ENCODE assay signal across 20 mouse cellular contexts in the genomic region with DNA sequence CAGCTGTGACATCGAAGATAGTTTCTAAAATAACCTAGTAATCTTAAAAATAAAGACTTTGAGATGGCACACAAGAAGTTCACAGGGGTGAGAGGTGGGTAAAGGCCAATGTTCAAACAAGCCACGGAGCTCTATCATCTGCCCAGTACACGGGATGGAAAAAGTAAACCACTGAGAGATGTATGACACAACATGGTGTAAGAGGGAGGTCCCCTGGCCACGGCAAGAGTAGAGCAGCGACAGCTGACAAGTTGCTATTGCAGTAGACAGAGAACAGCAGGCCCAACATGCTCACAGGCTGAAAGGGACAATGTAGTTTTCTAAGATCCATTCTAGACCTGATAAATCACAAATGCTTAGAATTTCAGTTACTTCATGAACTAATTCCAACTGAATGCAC.
A peak's percentile ranks its signal among the peaks of the same experiment; 100 is the strongest.
DNase-seq lines count a peak whose midpoint lies in the region; ATAC-seq and TF ChIP-seq lines count a peak whose summit lies in the region.
"Had no signal": no experiment of that assay in that cellular context is flagged by ENCODE, and none has a peak within 500 bp of the region (broad histone marks: within the 10 kb centered on the region; RNA-seq: fewer than 3 reads in every experiment).

No protein-coding gene starts in this region.

- TF ChIP-seq CTCF in lung, adult 2 months (IDR thresholded peaks at IDR 0.05; ENCODE audit: insufficient read depth, low read length) = no peak
- no peak for TF ChIP-seq CTCF in CH12.LX (conservative IDR thresholded peaks at IDR 0.05 in 1 of 2, IDR thresholded peaks at IDR 0.05 in 1 of 2; ENCODE audit: low read depth in 2 of 2, low read length in 2 of 2)
- TF ChIP-seq CTCF in lung, postnatal 0 days (IDR thresholded peaks at IDR 0.05) = no peak

- 37% methylated on average over 5 of the region's 5 CpGs for WGBS in lung, embryonic 15.5 days
- 67% methylated on average over 5 of the region's 5 CpGs for WGBS in lung, adult 2 months
- 52% methylated on average over 5 of the region's 5 CpGs for WGBS in lung, postnatal 0 days
- WGBS in forebrain, embryonic 10.5 days = 87% methylated on average over 5 of the region's 5 CpGs

- no peaks in the 10 kb centered on the region for H3K27me3 ChIP-seq in lung, embryonic 15.5 days
- H3K27me3 ChIP-seq in CH12.LX (replicated peaks) = no peaks in the 10 kb centered on the region
- no peaks in the 10 kb centered on the region for H3K27me3 ChIP-seq in lung, postnatal 0 days (replicated peaks; ENCODE audit: insufficient read depth, low read length)
- no peaks in the 10 kb centered on the region for H3K27me3 ChIP-seq in forebrain, embryonic 10.5 days (ENCODE audit: poor library complexity, severe bottlenecking)
- H3K27me3 ChIP-seq: forebrain, embryonic 15.5 days; heart, embryonic 13.5 days; hindbrain, embryonic 12.5 days; intestine, embryonic 15.5 days had no signal

- dilution Hi-C loops in CH12.LX (cut with MboI; ENCODE audit: extremely low pct_ligation_motif_present, extremely low pct_unique_long_range_greater_than_20kb, low sequenced_read_pairs) = no loop called here

- H3K36me3 ChIP-seq in lung, embryonic 15.5 days = no peaks in the 10 kb centered on the region
- peaks cover 8 to 27% of the 10 kb centered on the region in 2 experiments for H3K36me3 ChIP-seq in CH12.LX (replicated peaks in 1 of 2; ENCODE audit: control insufficient read depth in 1 of 2, insufficient read depth in 1 of 2, low read length in 1 of 2)
- no peaks in the 10 kb centered on the region for H3K36me3 ChIP-seq in lung, postnatal 0 days (ENCODE audit: insufficient read depth, low read length)
- H3K36me3 ChIP-seq in forebrain, embryonic 10.5 days (replicated peaks) = no peaks in the 10 kb centered on the region
- H3K36me3 ChIP-seq: embryonic facial prominence, embryonic 10.5 days; forebrain, embryonic 15.5 days; heart, embryonic 13.5 days; hindbrain, embryonic 12.5 days; intestine, embryonic 15.5 days had no signal

- no peaks in the 10 kb centered on the region for H3K9me3 ChIP-seq in lung, embryonic 15.5 days
- H3K9me3 ChIP-seq in CH12.LX (replicated peaks; ENCODE audit: low read length) = no peaks in the 10 kb centered on the region
- no peaks in the 10 kb centered on the region for H3K9me3 ChIP-seq in lung, postnatal 0 days (ENCODE audit: low read length)
- no peaks in the 10 kb centered on the region for H3K9me3 ChIP-seq in forebrain, embryonic 10.5 days
- H3K9me3 ChIP-seq: embryonic facial prominence, embryonic 10.5 days; forebrain, embryonic 15.5 days; heart, embryonic 13.5 days; hindbrain, embryonic 12.5 days; intestine, embryonic 15.5 days had no signal

- H3K4me1 ChIP-seq in lung, embryonic 15.5 days = 0 out of 2 replicates have a peak, but pooled peaks cover 2% of the 10 kb centered on the region
- no peaks in the 10 kb centered on the region for H3K4me1 ChIP-seq in lung, adult 2 months (ENCODE audit: control insufficient read depth, insufficient read depth, low read length)
- H3K4me1 ChIP-seq in CH12.LX (ENCODE audit: control insufficient read depth in 1 of 2, insufficient read depth in 2 of 2) = peaks cover 4 to 28% of the 10 kb centered on the region in 2 experiments
- no peaks in the 10 kb centered on the region for H3K4me1 ChIP-seq in lung, postnatal 0 days (ENCODE audit: insufficient read depth, low read depth, low read length)
- H3K4me1 ChIP-seq in forebrain, embryonic 10.5 days = peaks cover 16% of the 10 kb centered on the region
- H3K4me1 ChIP-seq: heart, embryonic 13.5 days had no signal

- TF ChIP-seq POLR2A in lung, adult 2 months (IDR thresholded peaks at IDR 0.05; ENCODE audit: borderline replicate concordance, extremely low read depth, low read depth, low read length) = no peak
- TF ChIP-seq POLR2A in CH12.LX (IDR thresholded peaks at IDR 0.05; ENCODE audit: low read depth, low read length) = no peak

- H3K4me2 ChIP-seq in lung, embryonic 15.5 days = no peak overlapping the region
- H3K4me2 ChIP-seq in CH12.LX (ENCODE audit: insufficient read depth, low read depth, poor library complexity, severe bottlenecking) = no peak overlapping the region
- no peak overlapping the region for H3K4me2 ChIP-seq in lung, postnatal 0 days (replicated peaks; ENCODE audit: low read depth, low read length)
- H3K4me2 ChIP-seq: forebrain, embryonic 15.5 days; heart, embryonic 13.5 days; hindbrain, embryonic 12.5 days; intestine, embryonic 15.5 days had no signal

- peak; percentile 64; the same call in 1 of the 2 replicates for ATAC-seq in lung, embryonic 15.5 days (ENCODE audit: borderline replicate concordance, extremely low read depth, low FRiP score, low TSS enrichment)
- ATAC-seq in lung, postnatal 0 days = peak; percentile 86
- ATAC-seq in erythroblast, adult 5-6 weeks (replicated peaks; ENCODE audit: low FRiP score, poor library complexity, severe bottlenecking) = no peak
- ATAC-seq: forebrain, embryonic 15.5 days; hindbrain, postnatal 0 days; intestine, embryonic 15.5 days had no signal

- no peak overlapping the region for H3K9ac ChIP-seq in lung, embryonic 15.5 days
- no peak overlapping the region for H3K9ac ChIP-seq in CH12.LX (ENCODE audit: insufficient read depth, low read depth)
- H3K9ac ChIP-seq in lung, postnatal 0 days (replicated peaks; ENCODE audit: low read depth) = no peak overlapping the region
- H3K9ac ChIP-seq: forebrain, embryonic 15.5 days; heart, embryonic 13.5 days; hindbrain, embryonic 12.5 days; intestine, embryonic 15.5 days had no signal

- no peaks in the 10 kb centered on the region for H3K79me2 ChIP-seq in CH12.LX (replicated peaks; ENCODE audit: control insufficient read depth, extremely low read depth, insufficient read depth, poor library complexity, severe bottlenecking)

- DNase-seq in lung, adult 2 months = no peak
- DNase-seq in CH12.LX (ENCODE audit: extremely low read depth) = peak; percentile 76
- peak; percentile 70 for DNase-seq in lung, postnatal 0 days (ENCODE audit: low spot score)
- DNase-seq in forebrain, embryonic 10.5 days (ENCODE audit: extremely low spot score, low spot score) = no peak
- DNase-seq in right cerebral cortex, postnatal 36 days (ENCODE audit: low spot score in 2 of 2) = no peak
- DNase-seq: adrenal gland, adult 8-10 months; adrenal gland, postnatal 36 days; cerebellum, adult 2 months; cerebellum, postnatal 10 days; gastrocnemius, postnatal 25 days; heart, postnatal 4 days had no signal

- peak; percentile 85 for TF ChIP-seq EP300 in CH12.LX (IDR thresholded peaks at IDR 0.05; ENCODE audit: low read length)
- TF ChIP-seq EP300 in lung, postnatal 0 days (IDR thresholded peaks at IDR 0.05) = no peak

- no peak for TF ChIP-seq RAD21 in CH12.LX (IDR thresholded peaks at IDR 0.05; ENCODE audit: low read depth, low read length)

- no peak overlapping the region for H3K4me3 ChIP-seq in lung, embryonic 15.5 days
- H3K4me3 ChIP-seq in lung, adult 2 months (replicated peaks; ENCODE audit: extremely low read depth, low read depth, low read length) = no peak overlapping the region
- no peak overlapping the region for H3K4me3 ChIP-seq in CH12.LX (replicated peaks in 1 of 3; ENCODE audit: low read depth in 2 of 3, low read length in 2 of 3, poor library complexity in 1 of 3)
- H3K4me3 ChIP-seq in lung, postnatal 0 days (ENCODE audit: low read depth, low read length) = no peak overlapping the region
- H3K4me3 ChIP-seq in forebrain, embryonic 10.5 days = no peak overlapping the region
- H3K4me3 ChIP-seq: embryonic facial prominence, embryonic 10.5 days; erythroblast, embryonic 14.5 days; forebrain, embryonic 15.5 days; heart, embryonic 13.5 days; hindbrain, embryonic 12.5 days; intestine, embryonic 15.5 days had no signal

- H3K27ac ChIP-seq in lung, embryonic 15.5 days = no peak overlapping the region
- no peak overlapping the region for H3K27ac ChIP-seq in CH12.LX (ENCODE audit: insufficient read depth, low read depth)
- no peak overlapping the region for H3K27ac ChIP-seq in lung, postnatal 0 days (ENCODE audit: low read length)
- no peak overlapping the region for H3K27ac ChIP-seq in forebrain, embryonic 10.5 days
- H3K27ac ChIP-seq: embryonic facial prominence, embryonic 10.5 days; forebrain, embryonic 15.5 days; heart, embryonic 13.5 days; hindbrain, embryonic 12.5 days; hindbrain, postnatal 0 days; intestine, embryonic 15.5 days had no signal

- in situ Hi-C loops in CH12.LX (cut with MboI; ENCODE audit: low pct_ligation_motif_present, low pct_unique_long_range_greater_than_20kb, low sequenced_read_pairs) = no loop called here

TF ChIP-seq in CH12.LX, 34 proteins besides CTCF, POLR2A, EP300 and RAD21 (continues in another document):
- TF ChIP-seq MAX (IDR thresholded peaks at IDR 0.05; ENCODE audit: low read length) (0 out of 2 replicates have a peak, but pooled peaks have one; percentile 21), CHD1 (IDR thresholded peaks at IDR 0.05; ENCODE audit: low read depth, low read length) (no peak), JUN (IDR thresholded peaks at IDR 0.05; ENCODE audit: insufficient read depth, low read depth, low read length) (no peak), NELFE (IDR thresholded peaks at IDR 0.05; ENCODE audit: low read depth, low read length) (no peak), USF1 (IDR thresholded peaks at IDR 0.05; ENCODE audit: low read depth, low read length) (no peak), MXI1 (IDR thresholded peaks at IDR 0.05; ENCODE audit: low read depth, low read length) (peak; percentile 69; the same call in 1 of the 2 replicates), SIN3A (IDR thresholded peaks at IDR 0.05; ENCODE audit: low read length) (no peak), MAZ (IDR thresholded peaks at IDR 0.05; ENCODE audit: low read depth, low read length) (0 out of 2 replicates have a peak, but pooled peaks have one; percentile 47), TCF12 (IDR thresholded peaks at IDR 0.05; ENCODE audit: low read depth, low read length) (peak; percentile 62; the same call in 1 of the 2 replicates), ZKSCAN1 (IDR thresholded peaks at IDR 0.05; ENCODE audit: borderline replicate concordance, low read depth, low read length) (no peak), MAFK (IDR thresholded peaks at IDR 0.05; ENCODE audit: insufficient replicate concordance, low read length) (no peak), PAX5 (IDR thresholded peaks at IDR 0.05; ENCODE audit: low read length) (no peak), POLR2AphosphoS2 (IDR thresholded peaks at IDR 0.05; ENCODE audit: low read depth, low read length) (no peak), HCFC1 (IDR thresholded peaks at IDR 0.05; ENCODE audit: low read depth, low read length) (no peak), UBTF (IDR thresholded peaks at IDR 0.05; ENCODE audit: low read depth, low read length) (no peak), ELF1 (IDR thresholded peaks at IDR 0.05; ENCODE audit: low read depth, low read length) (no peak; the same call in 1 of the 2 replicates), IRF4 (IDR thresholded peaks at IDR 0.05; ENCODE audit: low read depth, low read length) (peak; percentile 83), GABPA (IDR thresholded peaks at IDR 0.05; ENCODE audit: insufficient replicate concordance, low read depth, low read length) (no peak), NRF1 (IDR thresholded peaks at IDR 0.05; ENCODE audit: low read depth, low read length) (0 out of 2 replicates have a peak, but pooled peaks have one; percentile 15), KAT2A (IDR thresholded peaks at IDR 0.05; ENCODE audit: insufficient replicate concordance, low read length) (0 out of 2 replicates have a peak, but pooled peaks have one; percentile 29)

Comparison
In these comparisons a context has a peak if more than half of its experiments do, and no peak if none do; other contexts are left out.
1. DNase-seq: peak in CH12.LX (single experiment) and lung, postnatal 0 days (single experiment); none in lung, adult 2 months (single experiment), forebrain, embryonic 10.5 days (single experiment) and right cerebral cortex, postnatal 36 days (0 of 2).